Mouse (Mus musculus): Measurements from ENCODE around the gene Tmtc2. TPM values are rescaled to one million over a fixed set of nuclear protein-coding genes. Genes with fewer than 3 reads are reported as not detected.

The Tmtc2 gene
- polyA plus RNA-seq, 1 experiment from 2014 or later: 4.5 TPM

GRCm38 (mm10) chr10:105142201-105142600 is 432.1 kb downstream of the Tmtc2 start:
- Histone ChIP-seq H3K4me1 (no peaks in the 10 kb centered on the region), H3K4me3 (no peak overlapping the region), H3K9ac (no peak overlapping the region), H3K27me3 (replicated peaks) (no peaks in the 10 kb centered on the region), H3K9me3 (no peaks in the 10 kb centered on the region), H3K4me2 (no peak overlapping the region), H3K36me3 (no peaks in the 10 kb centered on the region), H3K27ac (replicated peaks) (no peak overlapping the region)
- 68% methylated on average over 3 of the region's 3 CpGs for WGBS
- no peak for ATAC-seq (ENCODE audit: extremely low read depth, insufficient number of reproducible peaks, low FRiP score, low TSS enrichment)

Data from heart, embryonic 13.5 days (tissue).